Mouse (Mus musculus): ENCODE measurements around the gene Lsm11.

The Lsm11 gene

DNA sequence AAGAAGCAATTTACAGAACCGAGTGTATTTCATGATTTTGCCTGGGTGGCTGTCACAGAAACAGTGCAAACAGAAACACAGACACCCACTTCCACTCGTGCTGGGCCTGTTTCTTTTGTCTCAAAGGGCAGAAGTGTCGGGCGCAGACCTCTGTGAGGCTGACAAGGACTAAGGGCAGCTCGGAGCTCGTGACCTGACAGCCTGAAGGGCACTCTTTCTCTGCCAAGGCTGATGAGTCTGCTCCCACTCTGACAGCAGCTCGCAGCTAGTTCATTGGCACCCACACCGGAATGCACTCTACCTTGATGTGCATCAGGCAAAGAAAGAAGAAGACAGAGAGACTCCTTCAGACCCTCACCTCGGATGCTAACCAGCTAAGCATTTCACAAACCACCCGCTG is 15.2 kb downstream of the Lsm11 start:
- intact Hi-C loops (cut with DNase I), result no loop called here

DNA sequence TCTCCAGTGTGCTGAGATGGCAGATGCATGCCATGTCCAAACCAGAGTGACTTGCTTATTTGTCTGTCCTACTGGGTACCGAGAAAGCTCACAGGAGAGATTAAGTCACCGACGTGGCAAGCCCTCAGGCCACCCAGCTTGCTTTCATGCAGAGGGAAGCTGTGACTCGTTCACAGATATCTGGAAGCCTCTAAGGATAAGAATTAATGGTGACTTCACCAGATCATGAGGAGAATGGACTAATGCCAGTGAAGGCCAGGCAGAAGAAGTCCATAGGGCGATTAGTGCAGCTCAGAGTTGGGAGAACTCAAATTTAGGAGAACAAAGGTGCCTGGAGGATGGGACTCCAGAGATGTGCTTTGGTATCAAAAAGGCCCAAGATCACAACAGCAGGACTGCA is 17.3 kb downstream of the Lsm11 start:
- intact Hi-C loops (cut with DNase I), result no loop called here

DNA sequence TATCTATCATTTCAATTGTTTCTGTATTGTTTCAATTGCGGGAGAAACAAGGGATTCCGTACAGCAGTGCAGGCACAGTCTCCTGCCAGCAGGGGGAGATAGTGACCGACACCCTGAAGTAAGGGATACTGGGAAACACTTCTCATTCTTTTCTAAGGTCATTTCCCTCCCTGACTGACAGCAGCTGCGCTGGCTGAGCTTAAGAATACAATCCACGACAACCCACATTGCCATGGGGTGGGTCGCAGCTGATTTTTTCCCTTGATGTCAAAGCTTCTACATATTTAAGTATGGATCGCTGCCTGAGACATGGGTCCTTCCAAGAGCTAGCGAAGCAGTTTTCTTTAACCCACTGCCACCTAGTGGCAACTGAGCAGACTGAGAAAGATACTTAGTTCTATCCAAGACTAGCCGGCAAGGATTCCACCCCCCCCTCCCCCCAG is 18.1 kb downstream of the Lsm11 start:
- intact Hi-C loops (cut with DNase I), result no loop called here

DNA sequence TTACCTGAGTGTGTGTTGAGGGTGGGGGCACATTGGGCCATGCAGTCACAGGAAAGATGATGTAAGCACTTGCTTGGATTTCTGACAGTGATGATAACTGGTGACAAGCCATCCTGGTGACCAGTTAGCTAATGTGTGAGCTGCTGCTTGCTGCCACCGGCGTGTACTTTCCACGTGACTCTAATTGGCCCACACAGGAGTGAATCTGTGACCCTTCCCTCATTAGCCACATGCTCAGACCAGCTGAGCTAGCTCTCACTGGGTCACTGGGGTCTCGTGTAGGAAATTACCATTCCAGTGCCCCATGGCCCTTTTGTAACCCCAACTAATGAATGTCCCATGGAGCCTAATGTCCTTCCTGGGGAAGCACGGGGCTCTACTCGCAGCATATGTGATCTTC is 19.3 kb downstream of the Lsm11 start:
- intact Hi-C loops (cut with DNase I), result no loop called here

DNA sequence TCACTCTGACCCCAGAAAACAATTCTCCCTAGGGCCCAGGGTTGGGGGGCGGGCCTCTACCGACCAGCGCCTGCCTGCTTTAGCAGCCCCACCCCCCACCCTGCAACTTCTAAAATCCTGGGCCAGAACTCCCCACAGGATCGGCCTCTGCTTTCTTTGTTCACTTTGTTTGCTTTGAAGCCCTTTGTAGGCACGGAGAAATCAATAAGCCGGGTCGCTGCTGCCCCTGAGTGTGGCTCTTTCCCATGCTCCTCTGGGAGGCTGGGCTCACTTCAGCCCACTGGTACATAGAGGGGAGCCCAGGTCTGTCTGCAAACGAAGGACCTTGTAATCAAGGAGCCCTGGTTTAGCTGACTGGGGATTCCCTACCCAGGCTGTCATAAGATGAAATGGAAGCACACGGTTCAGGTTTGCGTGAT is 23.2 kb downstream of the Lsm11 start:
- intact Hi-C loops (cut with DNase I), result no loop called here

DNA sequence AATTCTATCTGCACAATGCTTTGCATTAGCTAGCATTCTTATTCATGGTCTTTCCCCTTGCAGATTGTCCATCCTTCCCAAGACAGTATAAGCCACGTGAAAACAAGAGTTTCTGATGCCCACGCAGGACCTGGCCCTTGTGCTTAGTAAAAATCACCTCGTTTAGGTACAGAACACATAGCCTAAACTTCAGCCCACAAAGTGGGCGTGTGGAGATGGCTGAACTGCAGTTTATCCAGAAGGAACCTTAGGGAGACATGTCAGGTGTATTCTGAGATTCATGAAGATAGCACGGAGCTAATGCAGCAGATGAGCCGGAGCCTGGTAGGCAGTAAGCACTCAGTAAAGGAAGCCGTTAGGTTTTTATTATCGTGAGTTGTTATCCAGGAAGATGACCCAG is 23.7 kb downstream of the Lsm11 start:
- intact Hi-C loops (cut with DNase I), result no loop called here

DNA sequence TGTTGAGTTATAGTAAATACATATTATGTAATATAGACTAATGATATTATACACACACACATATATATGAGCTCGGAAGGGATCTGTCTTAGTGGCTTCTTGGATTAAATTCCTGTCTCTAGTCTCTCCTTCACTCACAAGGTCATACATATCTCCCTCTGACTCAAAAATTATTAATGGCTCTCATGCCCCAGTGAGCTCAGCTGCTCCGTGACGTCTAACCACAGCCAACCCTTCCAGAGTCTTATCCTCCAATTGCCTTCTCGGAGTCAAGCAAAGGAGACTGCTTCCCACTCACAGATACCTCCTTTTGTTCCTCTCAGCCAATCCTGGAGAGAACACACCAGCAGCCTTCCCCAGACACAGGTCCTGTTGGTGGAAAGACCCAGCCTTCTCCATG is 25.9 kb downstream of the Lsm11 start:
- intact Hi-C loops (cut with DNase I), result no loop called here

DNA sequence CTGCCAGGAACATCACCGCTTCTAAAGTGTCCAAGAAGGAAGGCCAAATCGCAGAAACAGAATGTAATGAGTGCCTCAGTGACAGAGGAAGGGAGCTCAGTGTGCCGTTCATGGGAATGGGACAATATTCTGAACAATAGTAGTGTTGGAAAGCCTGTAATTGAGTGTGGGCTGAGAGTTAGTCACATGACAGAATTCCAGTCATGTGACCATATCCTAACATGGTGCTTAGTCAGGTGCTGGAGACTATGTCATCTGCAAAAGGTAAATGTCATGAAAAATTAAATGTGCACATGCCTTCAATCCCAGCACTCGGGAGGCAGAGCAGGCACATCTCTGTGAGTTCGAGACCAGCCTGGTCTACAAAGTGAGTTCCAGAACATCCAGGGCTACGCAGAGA is 26.7 kb downstream of the Lsm11 start:
- intact Hi-C loops (cut with DNase I), result no loop called here

DNA sequence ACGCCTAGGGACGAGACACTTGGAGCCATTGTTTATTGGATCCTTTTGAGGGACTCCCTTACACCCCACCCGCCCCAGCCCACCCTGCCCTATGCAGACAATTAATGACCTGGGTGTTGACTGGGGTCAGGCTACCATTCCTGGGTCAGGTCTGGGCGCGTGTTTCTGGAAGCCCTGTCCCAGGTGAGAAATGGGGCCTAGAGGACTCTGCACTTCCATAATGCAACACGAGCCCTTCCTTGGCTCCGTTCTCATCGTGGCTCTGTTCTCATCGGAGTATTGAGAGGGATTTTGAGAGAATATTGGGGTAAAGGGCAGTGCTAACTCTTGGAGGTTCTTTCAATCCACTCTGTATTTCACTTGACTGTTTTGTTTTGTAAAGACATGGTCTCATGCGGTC is 28.5 kb downstream of the Lsm11 start:
- intact Hi-C loops (cut with DNase I), result no loop called here

DNA sequence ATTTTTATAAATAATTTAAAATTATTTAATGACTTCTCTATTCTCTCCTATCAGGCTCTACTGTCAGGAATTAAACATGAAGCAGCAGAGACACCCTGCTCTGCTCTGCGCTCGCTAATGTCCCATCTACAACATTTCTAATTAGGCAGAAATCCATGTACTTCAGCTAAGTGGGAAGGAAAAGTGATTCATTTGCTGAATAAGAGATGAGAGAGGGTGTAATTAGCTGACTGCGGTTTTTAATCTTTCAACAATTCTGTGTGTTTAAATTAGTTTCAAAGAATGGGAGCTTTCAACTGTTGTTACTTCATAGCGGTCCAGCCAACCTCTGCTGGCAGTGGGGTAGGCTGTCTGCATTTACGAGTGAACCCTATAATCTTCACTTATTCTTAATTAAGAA is 34.0 kb downstream of the Lsm11 start:
- intact Hi-C loops (cut with DNase I), result no loop called here

DNA sequence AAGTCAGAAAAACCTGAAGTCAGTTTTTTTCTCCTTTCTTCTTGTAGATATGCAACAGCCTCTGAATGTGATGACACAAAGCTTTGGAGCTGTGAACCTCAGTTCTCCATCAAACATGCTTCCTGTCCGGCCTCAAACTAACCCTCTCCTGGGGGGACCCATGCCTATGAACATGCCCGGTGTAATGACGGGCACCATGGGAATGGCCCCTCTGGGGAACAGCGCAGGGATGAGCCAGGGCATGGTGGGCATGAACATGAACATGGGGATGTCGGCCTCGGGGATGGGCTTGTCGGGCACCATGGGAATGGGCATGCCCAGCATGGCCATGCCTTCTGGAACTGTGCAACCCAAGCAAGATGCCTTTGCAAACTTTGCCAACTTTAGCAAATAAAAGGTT is 35.8 kb downstream of the Lsm11 start:
- intact Hi-C loops (cut with DNase I), result no loop called here

DNA sequence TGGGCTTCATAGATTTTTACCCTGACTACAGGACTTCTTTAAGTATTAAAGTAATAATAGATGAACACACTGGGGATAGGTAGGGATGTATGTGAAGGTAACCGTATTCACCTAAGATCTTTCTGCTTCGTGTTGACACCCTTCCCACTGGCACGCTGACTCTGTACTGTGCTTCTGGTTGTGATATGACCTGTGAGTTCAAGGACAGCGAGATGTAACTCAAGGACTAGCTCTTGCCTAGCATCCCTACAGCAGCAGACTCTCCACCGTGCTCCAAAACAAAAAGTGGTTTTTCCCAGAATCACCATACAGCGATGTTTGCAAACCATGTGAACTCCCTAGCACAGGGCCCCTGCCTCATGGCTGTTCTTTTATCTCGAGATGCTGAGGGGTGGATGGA is 36.7 kb downstream of the Lsm11 start:
- intact Hi-C loops (cut with DNase I), result no loop called here

DNA sequence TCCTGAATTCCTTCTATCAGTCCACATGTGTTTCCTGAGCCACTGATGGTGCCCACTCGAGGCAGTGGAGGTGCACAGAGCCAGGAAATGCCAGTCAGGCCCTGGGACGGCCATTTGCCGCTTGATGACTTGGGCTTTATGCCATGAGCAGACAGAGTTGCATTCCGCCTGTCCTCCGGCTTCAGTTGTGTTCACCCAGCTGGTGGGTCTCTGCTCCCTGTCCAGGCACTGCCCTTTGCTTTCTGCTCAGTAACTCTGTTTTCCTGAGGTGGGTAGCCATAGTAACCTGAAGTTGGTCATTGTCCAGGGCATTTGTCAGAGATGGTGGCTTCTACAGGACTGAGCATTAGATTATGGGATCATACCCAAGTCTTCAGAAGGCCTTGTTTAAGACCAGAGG is 37.4 kb downstream of the Lsm11 start:
- intact Hi-C loops (cut with DNase I), result no loop called here

DNA sequence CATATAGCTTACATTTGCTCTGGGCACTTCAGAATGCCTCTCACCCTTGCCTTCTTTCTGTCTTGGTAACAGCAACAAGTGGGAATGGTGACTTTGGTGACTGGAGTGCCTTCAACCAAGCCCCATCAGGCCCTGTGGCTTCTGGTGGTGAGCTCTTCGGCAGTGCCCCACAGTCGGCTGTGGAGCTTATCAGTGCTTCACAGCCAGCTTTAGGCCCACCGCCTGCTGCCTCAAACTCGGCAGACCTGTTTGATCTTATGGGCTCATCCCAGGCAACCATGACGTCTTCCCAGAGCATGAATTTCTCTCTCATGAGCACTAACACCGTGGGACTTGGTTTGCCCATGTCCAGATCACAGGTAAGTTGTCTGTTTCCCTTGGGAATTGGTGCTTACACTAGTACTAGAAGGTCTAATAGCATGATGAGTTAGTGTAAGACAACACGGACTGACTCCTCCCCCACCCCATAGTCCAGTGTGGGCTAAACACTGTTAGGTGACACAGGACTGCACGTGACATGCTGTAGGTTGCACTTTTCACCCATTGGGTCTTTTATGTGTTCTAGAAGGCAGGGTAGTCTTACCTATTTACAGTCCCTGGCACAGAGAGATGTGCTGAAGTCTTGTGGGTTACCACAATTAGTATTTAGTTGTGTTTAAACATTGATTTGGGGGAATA is 38.5 kb downstream of the Lsm11 start:
- intact Hi-C loops (cut with DNase I), result no loop called here

DNA sequence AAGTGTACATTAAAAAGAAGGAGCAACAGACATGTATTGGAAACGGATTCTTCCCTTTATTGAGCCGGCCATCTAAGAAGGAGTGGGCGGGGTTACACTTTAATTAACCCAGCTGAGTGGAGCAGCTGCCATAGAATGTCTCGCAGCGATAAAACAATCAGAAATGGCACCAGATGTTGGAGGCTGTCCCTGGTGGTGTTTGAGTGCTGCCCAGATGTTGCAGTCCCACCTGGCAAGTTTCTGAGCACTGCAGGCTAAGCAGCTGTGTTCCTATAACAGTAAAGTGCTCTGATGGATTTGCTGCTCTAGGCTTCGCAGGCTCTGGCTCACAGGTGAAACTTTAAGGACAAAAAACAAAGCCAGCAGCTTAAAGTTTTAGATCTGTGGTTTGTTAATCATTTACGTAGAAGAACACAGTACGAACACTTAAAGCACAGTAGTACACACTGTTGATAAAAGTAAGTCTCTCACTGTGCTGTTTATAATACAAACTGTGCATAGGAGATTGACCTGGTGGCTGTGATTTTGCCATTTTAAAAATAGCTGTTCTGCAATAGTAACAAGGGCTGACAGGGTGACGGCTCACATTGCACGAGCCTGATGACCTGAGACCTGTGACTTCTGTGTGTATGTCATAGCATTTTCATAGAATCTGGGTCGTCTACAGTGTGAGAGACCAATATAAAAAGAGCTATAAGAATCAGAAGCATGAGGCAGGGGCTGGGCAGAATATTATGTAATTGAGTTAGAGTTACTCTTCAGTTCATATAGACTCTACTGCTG is 44.3 kb downstream of the Lsm11 start:
- intact Hi-C loops (cut with DNase I), result no loop called here

DNA sequence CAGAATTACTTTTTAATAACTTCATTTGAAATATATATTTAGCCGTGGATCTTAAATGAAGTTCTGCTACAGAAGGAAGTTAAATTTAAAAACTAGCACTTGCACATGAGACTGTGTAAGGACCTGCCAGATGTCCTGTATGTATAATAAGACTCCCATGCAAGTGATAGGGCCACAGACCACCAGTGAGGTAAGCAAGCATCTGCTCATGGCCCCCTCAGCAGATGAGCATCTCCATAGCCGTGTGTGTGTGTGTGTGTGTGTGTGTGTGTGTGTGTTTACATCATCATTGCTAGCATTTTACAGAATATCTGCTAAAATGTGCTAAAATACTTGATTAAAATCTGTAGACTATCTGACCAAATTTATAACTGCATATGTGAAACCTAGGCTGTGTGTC is 47.3 kb downstream of the Lsm11 start:
- intact Hi-C loops (cut with DNase I), result no loop called here

DNA sequence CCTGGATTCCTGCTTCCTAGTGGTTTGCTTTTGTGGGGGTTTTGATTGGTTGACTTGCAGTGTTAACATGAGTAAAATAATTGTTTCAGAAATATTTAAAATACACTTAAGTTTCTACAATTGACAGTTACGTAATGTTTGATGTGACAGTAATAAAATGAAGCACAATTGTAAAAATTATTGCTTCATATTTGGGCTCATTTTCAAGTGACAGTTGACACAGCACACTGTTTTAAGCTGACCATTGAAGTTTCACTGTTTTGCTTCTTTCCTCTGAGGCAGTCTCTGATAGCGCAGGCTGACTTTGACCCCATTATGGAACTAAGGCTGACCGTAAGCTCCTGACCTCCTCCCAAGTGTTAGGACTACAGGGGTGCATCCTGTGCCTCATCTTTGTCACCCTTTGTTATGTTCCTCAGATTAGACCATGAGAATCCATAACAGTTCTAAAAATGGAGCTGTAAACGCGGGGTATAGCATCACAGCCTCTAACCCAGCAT is 51.8 kb downstream of the Lsm11 start:
- intact Hi-C loops (cut with DNase I), result no loop called here

DNA sequence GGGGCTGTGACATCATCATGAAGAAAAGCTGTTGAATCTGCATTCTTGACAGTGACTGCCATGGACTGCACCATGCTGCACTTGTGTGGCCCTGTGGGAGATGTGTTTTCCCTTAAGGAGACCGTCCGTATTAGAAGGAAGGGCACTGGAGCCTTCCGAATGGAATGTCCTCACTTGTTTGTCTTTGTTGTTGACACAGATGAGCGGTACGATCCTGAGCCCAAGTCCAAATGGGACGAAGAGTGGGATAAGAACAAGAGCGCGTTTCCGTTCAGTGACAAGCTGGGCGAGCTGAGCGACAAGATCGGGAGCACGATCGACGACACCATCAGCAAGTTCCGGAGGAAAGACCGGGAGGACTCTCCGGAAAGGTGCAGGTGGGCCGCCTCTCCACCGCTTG is 54.3 kb downstream of the Lsm11 start:
- intact Hi-C loops (cut with DNase I), result no loop called here

DNA sequence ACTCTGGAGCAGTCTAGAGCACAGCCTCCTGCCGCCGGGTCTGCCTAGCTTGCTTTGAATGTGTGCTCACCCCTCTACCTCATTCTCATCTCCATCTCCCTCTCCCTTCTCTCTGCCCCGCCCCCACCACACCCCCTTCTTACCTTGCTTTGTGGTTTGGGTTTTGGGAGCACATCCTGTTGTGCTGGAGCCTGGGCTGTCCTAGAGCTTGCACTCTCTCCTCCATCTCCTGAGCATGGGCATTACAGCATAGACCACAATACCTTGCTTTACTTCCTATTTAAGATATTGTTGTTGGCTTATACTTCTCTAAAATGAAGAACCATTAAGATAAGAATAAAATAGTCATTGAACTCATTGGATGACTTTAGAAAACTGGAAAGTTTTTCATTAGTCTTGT is 54.8 kb downstream of the Lsm11 start:
- intact Hi-C loops (cut with DNase I), result loop anchor here (10.0 kb wide), 1 partner anchor 135 kb away; no protein-coding TSS in a partner anchor

DNA sequence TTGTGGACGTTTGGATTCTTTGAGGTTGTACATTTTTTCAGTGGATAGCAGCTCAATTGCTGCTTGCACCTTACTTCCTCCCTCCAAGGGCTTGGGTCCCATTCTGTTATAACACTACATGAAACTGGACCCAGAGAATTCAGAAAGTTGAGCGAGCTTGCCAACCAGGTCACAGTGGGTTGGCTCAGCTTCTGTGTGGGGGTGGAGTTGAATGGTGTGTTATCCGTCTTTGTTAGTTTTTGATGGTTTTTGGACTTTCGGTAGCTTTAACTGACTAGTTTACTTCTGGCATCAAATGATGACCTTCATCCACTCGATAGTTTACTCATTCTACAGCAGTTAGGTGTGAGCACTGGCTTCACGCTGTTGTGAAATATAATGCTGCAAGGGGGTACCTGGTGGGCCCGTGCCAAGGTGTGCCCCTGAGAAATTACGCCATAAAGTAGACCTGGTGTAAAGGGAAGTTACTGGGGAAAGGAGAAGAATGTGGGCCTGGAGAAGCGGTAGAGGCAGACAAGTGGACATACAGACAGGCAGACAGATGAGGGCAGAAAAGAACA is 56.2 kb downstream of the Lsm11 start:
- intact Hi-C loops (cut with DNase I), result loop anchor here (10.0 kb wide), 1 partner anchor 134 kb away; no protein-coding TSS in a partner anchor

DNA sequence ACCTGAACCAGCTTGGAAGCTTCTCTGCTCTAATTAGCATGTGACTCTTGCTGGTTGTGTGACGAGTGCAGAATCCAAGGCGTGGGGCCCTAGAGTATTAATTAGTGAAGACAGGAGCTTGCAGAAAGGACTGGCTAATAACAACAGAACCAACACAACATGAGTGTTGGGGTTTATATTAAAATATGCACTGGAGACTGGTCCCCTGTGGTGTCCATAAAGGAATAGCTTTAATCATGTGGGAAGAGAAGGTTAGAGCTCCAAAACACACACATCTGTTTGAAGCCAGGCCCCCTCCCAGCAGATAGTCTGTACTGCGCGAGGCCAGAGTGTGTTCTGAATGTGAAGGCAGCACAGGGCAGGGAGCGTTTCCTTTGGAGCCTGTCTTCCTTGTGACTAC is 58.1 kb downstream of the Lsm11 start:
- intact Hi-C loops (cut with DNase I), result loop anchor here (10.0 kb wide), 1 partner anchor 132 kb away; no protein-coding TSS in a partner anchor

DNA sequence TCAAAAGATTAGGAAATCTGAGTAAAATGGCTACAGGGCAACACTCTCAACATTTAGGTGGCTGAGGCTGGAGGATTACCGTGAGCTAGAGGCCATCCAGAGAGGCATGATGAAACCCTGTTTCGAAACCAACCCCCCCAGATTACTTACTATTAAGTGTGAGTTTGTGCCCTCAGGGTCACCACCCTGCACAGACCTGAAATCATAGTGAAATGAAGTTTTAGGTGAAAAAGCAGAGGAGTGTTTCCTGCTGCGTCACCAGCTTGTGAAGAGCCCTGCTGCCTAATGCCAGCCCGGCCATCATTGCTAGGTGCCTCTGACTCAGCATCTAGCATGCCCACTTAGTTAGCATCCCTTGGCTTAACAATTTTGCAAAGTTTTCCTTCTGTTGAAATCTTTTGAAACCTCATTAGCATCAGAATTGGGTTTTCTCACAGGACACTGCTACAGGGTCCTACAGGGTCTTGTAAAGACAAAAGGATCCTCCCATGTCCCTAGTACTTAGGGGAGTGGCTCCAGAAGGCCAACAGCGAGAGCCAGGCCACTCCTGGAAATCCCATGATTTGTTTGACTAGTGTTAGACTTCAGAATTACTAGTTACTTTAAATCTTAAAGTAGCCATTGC is 59.0 kb downstream of the Lsm11 start:
- intact Hi-C loops (cut with DNase I), result loop anchor here (2.0 to 10.0 kb wide), 2 partner anchors 91 to 131 kb away; no protein-coding TSS in a partner anchor

Measured in adrenal gland (tissue).